Mouse (Mus musculus) cerebellum, postnatal 36 days (tissue): ENCODE results near the gene Hnrnph3.
A peak's percentile ranks its signal among the peaks of the same experiment; 100 is the strongest.
"Not testable (repeated sequence)": the region's sequence is repeated elsewhere in the genome, so short reads cannot be mapped to it uniquely, and the experiment has no call there.

ENCODE experiments used
- DNase-seq, 2 experiments: peaks; one replicate each; pipeline ENCODE4 v3.0.0; 2021 to 2022; ENCODE audit warnings: mixed read lengths in 2 of 2

Hnrnph3 gene

DNA sequence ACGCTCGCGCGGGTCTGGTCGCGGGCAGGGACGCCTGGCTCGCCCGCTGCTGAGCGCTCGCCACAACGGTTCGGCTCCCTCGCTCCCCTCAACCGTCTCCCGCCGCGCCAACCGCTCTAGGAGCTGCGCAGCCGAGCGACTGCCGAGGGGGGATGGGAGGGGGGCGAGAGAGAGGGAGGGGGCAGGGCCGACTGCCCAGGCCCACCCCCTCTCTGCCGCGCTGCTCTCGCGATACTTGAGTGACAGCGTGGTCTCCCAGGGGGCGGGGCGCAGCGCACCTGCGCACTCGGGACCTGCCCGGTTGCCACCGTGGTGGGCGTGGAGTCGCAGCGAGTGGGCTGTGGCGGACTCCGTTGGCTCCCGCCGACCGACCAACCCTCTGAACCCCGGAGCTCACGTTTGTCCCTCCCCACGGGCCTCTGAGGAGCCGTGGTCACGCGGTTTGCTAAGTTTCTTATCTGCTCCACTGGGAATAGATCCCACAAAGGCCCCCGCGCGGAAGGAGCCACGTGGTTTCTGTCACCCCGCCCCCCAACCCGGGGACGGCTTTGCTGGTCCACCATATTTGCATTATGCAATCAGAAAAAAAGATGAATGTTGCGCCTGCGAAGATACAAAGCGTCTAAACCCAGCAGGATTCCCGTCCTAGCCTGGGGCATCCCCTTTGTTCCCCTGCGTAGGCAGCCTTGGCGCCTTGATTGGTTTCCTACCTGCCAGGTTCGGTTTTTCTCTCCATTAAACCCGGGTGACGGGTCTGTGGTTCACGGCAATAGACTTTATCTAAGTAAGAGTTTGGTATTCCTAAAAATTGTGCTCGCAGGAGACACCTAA lies at the start of gene Hnrnph3, which contains the start of gene Pbld2:
Hnrnph3 (minus strand) TSS at position 469 of the 831 bp plus-strand sequence.
Pbld2 (plus strand) TSS at position 567 of the 831 bp plus-strand sequence.
- peak; percentile 98 to 99 for DNase-seq

DNA sequence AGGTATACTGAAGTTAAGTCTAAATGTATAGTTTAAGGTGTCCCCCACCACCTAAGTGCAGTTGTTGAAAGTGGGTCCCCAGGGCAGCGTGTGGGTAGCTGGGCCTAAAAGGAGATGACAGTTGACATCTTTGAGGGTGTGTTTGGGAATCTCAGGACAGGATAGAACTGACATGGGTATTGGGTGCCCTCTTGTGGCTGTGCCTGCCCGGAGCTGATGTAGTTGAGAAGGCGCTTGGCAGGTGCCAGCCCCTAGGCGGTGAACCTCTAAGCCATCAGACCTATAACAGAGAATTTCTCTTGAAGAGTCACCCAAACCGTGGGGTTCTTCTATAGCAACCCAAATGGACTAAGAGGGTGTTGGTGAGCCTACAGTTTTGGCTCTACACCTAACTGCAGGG lies 42.0 kb upstream of the Hnrnph3 start:
- peak; percentile 91 for DNase-seq

DNA sequence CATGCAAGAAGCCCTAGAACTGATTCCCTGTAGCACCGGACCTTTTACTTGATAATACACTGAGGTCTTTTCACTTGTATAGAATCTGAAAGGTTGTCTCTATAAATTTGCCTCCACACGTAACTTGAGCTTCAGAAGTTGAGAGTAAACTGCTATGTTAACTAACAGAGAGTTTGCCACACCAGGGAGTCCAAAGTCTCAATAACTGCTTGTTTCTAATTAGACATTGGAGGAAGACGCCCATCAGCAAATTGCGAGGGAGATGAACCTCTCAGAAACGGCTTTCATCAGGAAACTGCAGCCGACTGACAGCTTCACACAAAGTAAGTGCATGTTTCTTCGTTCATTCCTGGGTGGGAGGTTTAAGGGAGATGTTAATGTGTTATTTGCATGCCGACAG lies 41.5 kb upstream of the Hnrnph3 start:
- no peak for DNase-seq

DNA sequence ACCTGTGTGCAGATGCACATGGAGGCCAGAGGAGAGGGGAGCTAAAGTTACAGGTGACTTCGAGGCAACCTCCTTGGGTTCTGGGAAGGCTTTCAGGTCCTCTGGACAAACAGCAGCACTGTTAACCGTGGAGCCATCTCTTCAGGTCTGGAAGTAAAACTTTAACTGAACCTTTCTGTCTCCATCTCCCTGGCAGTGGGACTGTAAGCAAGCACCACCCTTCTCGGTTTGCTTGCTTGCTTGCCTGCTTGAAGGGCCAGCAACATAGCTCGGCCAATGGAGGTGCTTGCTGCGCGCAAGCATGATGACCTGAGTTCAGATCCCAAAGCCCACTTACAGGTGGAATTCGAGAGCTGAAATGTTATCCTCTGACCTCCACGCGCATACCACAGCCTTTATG lies 40.5 kb upstream of the Hnrnph3 start:
- DNase-seq, result no peak

DNA sequence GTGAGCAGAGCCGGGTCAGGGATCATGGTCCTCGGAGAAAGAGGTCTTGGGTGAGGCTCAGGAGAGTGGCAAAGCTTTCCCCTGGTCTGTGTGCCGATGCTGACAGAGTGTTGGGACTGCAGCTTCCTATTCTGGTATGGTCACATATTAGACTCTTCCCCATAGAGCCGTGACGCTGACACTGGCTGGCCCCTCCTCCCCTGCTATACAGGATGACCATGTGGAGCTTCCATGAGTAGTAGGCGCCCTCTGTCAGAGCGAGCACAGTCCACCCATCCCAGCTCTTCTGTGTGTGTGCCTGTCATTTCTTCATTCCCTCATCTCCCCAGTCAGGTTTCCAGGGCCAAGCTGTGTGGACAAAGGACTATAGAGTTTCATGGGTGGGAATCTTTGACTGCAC lies 39.3 kb upstream of the Hnrnph3 start:
- no peak for DNase-seq

DNA sequence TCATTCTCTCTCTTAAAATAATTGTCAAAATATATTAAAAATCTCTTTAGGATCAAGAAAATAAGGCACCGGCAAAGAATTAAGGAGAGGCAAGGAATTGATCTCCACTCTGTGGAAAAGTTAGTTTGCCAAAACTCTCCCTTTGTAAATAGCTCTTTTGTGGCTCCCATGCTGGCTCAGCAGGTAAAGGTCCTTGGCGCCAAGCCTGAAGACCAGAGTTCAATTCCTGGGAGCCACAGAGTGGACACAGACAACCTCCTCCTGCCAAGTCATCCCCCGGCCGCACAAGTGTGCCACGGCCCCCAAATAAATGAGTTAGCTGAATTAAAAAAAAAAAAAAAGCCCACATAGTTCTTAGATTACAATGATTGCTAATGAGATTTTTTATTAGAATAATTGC lies 38.7 kb upstream of the Hnrnph3 start:
- DNase-seq, result no peak

DNA sequence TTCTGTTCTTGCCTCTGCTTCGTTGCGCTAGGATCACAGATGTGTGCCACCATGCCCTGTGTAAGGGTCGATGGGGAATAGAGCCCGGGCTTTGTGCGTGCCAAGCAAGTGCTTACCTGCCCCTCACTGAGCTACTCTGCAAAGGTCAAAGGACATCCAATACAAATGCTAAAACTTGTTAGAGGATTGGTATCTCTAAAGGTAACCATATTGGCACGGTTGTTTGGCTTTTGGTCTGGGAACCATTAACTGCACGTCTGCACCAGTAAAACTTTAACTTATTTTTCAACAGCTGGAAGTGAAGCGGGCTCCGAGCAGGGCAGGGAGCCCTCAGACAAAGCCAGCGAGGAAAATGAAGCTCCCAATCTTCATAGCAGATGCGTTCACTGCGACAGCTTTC lies 37.2 kb upstream of the Hnrnph3 start:
- DNase-seq, result no peak

DNA sequence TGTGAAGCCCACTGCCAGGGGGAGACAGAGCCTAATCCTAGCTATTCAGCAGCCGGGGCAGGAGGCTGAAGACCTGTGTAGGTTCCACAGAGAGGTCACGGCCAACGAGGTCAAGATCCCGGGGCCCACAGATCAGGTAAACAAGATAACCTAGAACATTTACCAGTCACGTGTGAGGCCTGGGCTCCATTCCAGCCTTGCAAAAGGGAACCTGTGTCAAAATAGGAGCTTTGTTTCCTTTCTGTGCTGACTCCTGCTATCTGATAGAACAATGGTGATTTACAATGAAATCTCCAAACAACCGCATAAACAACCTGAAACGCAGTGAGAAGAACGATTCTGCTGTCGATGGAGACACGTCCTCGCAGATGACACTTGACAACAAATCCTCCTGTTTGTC lies 36.4 kb upstream of the Hnrnph3 start:
- DNase-seq, result no peak

DNA sequence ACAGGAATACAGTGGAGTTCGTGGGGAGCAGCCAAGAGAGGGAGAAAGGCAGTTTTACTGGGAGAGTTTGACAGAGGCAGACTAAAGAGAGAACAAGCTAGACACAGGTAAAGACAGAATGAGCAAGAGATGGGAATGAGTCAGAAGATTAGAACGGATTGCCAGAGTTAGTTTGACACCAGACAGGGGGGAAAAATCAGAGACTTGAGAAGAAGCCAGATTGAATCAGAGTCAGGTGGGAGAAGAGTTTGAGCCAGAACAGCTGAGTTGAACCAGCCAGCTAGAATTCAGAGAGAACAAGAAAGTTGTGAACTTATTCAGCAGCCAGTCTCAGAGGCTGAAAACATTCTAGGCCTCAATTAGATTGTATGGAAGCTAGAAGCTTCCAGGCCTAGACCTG lies 35.8 kb upstream of the Hnrnph3 start, which contains the start of gene Pbld1:
Pbld1 (plus strand) TSS at position 301 of the 400 bp plus-strand sequence.
- no peak for DNase-seq

DNA sequence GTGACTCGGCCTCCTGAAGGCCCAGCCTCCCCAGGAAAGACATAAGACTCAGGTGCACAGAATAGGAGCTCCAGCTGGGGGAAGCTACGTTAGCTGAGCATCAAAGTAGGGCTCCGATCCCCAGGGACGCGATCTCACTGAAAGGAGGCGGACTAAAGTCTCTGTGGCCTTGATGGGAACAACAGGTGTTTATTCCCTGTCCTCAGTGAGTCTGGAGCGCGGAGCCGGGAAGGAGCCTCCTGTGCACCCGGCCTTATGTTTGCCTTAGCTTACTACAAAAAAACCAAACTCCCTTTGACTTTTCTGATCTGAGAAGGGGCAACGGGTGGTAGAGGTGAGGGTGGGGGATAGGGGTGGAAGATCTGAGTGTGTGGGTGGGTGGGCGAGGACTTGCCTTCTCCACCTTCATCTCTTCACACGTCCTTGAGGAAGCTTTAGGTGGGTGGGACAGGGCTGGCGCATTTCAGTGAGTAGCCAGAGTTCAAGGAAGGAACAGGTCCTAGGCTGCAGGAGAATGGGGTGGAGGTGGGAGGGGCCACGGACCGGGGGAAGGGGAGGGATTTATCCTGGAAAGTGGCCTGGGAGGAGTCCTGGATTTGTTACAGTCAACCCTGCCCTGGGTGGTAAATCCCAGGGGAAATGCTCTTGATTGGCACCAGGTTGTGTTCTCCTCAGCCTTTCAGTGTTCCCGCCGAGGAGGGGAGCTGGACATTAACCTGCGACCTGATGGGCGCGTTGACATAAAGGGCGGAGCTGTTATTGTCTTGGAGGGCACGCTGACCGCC lies 33.1 kb upstream of the Hnrnph3 start:
- no peak for DNase-seq

DNA sequence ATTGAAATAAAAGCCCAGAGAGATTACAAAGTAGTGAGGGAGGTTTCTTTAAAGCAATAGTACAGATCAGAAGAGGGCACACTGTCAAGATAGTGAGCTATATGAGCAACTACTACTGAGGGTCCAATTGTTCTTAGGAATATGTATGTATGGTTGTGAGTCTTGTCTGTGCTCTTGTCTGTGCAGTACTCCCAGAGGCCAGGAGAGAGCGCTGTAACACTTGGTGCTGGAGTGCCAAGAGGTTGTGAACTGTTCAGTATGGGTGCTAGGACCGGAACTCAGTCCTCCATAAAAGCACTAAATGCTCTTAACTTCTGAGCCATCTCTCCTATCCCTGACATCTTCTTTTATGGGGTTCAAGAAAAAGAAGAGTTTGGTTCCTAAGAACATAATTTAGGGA lies 30.6 kb upstream of the Hnrnph3 start:
- DNase-seq, result no peak

DNA sequence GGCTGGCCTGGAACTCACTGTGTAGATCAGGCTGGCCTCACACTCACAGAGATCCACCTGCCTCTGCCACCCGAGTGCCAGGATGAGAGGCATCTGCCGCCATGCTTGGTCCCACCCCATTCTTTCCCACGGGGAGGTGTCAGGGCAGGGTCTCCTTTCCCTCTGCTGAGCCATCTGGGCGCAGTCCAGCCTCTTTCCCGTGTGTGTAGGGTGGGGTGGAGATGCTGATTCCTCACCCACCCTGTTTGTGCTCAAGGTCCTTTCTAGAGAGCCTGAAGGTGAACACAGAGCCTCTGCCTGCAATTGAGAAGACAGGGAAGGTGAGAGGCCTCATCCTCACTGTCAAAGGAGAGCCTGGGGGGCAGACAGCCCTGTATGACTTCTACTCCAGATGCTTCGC lies 30.1 kb upstream of the Hnrnph3 start:
- not testable (repeated sequence) for DNase-seq

DNA sequence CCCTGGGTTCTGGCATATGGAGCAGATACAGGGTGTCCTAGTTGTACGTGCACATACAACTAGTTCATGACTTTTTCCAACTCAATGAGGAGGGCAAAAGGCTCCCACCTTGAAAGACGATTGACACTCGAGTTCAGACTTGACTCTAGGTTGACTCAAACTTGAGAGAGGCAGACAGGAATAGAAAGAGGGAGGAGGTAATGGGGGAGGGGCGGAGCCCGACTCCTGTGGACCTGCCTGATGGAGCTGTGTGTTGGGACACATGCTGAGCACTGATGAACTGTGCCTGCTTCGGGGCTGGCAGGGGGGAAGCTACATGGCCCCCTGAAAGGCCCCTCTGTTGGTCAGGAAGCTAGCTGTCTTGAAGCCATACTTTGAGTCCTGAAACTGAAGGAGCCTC lies 29.0 kb upstream of the Hnrnph3 start:
- DNase-seq, result no peak

DNA sequence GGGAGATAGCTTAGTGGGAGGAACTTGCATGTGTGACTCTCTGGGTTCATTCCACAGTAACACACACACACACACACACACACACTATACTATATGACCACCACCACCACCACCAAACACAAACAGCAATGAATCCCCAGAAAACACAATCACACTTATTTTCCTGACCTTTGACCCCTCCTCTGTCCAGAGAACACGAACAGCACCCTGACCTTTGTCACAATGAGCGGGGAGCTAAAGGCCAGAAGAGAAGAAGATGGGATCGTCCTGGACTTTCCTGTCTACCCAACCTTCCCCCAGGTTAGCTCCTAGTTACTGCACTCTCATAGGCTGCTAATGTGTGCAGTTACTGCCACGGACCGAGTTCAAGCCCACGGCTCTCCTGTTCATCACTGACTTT lies 28.0 kb upstream of the Hnrnph3 start:
- no peak for DNase-seq

DNA sequence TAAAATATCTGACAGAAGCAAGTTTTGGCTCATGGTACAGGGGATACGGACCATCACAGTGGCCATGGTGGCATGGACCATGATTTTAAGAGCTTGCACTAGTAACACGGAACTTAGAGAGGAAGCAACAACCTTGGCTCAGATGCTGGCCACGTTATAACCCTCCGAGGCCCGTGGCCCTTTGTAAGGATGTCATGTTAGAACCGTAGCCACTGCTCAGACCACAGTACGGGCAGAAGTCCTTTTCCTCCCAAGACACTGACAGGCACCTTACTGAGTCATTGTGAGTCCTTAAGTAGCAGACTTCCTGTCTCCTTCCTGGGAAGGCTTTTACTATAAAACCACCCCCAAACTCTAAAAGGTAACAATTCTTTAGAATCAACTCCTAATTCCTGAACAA lies 27.2 kb upstream of the Hnrnph3 start:
- no peak for DNase-seq

DNA sequence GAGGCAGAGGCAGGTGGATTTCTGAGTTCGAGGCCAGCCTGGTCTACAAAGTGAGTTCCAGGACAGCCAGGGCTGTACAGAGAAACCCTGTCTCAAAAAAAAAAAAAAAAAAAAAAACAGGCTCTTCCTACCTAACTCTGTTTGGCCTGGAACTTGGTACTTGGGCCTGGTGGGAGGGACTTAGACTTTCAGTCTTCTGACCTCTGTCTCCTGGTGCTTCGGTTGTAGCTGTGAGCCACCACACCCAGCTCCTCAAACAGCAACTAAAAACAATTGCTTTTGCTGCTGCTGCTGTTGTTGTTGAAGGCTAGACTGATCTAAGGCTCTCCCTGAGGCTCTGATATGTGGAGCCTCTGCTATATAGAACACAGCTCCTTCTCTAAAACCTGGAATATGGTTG lies 25.1 kb upstream of the Hnrnph3 start:
- DNase-seq, result no peak

DNA sequence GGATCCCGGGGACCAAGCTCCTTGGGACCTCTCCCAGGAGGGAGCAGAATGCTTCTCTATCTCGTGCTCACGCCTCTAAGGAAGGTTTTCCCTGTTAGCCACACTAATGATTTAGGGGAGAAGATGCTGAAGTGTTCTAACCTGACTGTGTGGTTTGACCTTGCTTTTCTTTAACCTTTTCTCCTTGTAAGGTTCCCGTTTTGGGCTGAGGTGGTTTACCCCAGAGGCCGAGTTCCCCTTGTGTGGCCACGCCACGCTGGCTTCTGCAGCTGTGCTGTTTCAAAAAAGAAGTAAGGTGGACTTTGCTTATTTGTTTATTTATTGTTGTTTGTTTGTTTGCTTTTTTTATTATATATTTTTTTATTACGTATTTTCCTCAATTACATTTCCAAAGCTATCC lies 23.7 kb upstream of the Hnrnph3 start:
- no peak for DNase-seq

DNA sequence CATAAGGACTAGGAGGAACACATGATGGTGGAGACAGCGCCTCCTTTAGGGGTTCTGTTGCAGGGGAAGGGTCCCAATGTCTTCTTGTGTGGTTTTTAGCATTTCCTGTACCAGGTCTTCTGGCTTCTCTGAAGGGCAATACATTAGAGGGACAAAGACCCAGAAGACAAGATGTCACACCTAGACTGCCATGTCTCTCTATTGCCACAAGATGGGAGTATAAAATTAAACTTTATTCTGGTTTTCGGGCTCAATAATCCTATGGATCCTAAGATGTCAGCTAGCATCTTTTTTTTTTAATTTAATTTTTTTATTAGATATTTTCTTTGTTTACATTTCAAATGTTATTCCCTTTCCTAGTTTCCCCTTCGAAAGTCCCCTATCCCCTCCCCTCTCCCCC lies 19.1 kb upstream of the Hnrnph3 start:
- DNase-seq, result no peak

DNA sequence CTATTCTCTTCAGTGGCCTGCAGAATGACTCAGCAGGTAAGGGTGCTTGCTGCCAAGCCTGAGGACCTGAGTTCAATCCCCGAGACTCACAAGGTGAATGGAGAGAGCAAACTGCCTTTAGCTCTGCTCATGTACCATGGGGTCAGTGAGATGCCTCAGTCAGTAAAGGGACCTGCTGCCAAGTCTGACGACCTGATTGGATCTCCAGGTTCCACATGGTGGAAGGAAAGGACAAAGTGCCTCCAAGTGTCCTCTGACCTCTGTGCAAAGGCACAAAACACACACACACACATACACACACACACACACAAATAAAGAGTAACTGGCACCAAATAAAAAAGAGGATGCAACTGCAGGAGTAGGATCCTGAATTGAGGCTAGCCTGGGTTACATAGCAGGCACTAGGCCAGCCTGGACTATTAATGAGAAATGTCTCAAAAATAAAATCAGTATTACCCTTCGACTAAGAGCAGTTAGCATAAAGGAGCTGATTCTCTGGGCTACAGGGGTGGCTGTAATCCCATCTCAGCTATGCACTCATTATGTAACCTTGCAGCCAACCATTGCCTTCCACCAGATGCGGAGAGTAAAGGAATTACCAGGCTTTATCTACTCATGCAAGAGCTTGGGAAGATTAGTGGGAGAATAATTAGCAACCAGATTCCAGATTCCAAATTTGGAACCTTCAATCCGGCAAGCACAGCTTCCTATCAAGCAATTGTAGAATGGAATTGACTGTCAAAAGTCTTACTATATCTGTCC lies 16.0 kb upstream of the Hnrnph3 start:
- DNase-seq, result no peak

DNA sequence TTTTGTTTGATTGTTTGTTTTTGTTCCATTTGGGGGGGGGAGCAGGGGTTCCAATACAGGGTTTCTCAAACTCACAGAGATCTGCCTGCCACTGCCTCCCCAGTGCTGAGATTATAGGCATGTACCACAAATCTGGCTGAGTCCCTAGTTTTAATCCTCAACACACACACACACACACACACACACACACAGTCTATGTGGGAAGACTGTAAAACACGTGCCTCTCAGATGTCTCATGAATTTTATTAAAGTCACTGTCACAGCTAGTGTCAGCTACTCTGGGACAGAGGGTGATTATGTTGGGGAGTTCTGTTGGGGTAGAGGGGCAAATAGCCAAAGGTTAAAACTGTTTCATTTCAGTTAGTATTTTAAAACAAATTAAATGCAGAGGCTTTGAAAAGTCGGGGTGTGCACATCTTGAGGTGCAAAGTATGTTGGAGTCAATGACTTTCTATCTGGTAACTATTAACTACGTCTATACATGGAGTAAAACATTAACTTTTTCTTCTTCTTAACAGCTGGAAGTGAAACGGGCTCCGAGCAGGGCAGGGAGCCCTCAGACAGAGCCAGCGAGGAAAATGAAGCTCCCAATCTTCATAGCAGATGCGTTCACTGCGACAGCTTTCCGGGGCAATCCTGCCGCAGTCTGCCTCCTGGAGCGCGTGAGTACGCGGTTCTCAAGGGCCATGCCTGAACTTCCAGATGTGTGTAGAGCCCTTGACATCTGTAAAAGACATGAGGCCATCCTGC lies 14.7 kb upstream of the Hnrnph3 start:
- DNase-seq, result no peak

DNA sequence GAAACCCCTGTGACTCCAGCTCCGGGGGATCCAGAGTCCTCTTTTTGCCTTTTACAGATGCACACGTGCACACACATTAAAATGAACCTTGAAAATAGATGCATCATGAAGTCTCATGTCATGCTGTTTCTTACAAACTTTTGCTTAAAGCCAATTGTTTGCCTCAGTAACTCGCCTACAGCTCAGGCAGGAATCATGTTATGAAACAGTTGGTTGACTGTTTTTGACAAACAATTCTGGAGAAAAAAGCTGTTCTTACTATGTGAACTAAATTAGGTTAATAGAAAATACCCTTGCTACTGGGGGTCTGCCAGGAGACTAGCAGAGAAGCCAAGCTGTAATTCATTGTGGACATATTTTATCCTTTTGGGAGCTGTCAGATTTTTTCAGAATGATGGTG lies 8.9 kb upstream of the Hnrnph3 start:
- DNase-seq, result no peak

DNA sequence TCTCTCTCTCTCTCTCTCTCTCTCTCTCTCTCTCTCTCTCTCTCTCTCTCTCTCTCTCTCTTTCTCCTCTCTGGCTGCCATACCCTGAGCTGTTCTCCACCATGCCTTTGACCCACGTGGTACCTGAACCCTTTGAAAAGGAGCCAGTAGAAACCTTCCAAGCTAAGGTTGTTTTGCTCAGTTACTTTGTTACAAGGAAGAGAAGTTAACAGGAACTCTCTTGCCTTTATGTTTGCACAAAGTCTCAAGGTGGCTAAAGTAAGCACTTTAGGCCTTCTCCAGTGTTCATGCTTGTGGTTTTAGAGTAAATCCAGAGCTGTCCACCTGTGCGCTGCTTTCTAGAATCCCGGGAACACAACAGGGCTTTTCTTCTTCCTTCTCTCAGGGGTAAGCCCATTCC lies 8.2 kb upstream of the Hnrnph3 start:
- DNase-seq, result no peak

DNA sequence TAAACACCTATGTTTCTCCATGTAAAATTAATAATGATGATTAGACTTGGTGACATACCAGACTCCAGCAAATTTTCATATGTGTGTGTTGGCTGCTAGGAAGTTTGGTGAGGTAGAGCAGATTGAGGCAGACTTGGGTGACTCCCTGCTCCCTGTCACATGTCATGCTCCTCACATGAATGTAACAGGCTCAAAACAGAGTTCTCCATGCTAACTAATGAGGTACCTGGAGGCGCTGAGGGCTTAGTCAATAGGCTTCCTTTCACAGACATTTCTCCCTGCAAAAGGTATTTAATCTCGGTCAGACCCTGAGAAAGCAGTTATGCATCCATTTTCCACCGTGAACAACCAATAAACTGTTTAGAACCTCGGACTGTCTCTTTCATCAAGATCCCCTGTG lies 4.4 kb upstream of the Hnrnph3 start:
- no peak for DNase-seq
